Mouse (Mus musculus) MN1 (cell line): ENCODE results near the gene Frem1.

Experiments used
- DNase-seq: peaks from one replicate; pipeline ENCODE4 v3.0.0-alpha.2; 2016; ENCODE audit warnings: low spot score

Gene Frem1

DNA sequence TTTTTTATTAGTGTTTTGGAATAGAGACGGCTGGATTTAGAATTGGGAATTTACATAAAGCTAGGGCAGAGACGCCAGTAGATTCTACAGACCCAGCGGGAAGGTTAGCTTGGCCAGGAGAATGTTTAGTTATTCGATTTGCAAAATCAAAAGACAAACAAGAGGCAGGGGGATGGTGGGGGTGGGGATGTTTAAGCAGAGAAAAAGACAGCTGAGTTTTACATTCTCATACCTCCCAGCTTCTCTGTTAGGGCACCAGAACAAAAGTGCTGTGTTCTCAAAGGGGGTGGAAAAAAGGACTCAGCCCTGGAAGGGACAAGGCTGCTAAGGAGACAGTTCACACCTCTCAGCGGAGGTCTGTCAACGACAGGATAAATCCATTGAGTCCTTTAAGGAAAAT, 180.0 kb downstream of the Frem1 start:
- no peak for DNase-seq

DNA sequence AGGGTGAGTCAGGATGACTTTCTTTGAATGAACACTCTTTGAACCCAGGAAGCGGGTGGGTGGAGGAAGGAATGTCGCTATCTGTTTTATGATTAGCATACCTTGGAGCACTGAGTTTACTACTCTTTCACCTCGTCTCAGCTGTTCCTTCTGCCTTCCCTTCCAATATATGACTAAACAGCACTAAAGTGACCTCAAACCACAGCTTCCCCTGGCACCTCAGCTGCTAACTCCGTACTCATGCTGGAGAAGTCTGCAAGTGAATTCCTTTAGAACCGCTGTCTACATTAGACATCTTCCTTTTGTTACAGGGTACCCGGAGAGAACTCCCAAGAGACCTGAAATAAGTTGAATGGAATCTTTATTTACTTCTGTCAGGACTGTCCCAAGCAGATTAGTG, 181.2 kb downstream of the Frem1 start:
- DNase-seq: no peak

DNA sequence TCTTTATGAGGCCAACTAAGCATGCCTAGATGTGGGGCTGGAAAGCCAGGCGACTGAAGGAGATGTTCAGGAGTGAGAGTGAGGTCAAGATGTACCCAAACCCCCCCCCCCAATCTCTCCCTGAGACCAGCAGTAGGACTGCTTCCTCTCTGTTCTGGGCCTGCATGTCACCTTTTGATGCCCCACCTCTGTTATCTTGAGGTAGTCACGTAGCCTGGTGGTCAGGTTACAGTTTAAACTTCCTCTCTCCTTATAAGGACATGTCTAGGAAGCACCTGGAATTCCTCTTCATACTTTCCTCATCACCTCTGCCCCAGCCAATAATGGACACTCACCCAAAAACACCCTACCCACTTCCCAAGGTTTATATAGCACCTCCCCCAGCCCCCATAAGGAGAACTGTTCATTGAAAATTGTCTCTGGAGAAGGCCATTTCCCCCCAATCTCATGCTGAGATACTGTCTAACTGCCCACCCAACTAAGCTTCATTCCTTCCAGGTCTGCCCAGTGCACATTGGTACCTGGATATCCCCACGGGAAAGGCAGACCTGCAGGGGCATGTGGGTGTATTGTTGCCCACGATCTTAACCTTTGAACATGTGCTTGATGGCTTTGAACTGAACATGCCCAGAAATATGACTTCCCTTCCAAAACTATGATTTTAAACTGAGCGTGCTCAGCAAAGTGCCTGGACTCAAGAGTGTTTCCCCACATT, 184.3 kb downstream of the Frem1 start:
- no peak for DNase-seq

DNA sequence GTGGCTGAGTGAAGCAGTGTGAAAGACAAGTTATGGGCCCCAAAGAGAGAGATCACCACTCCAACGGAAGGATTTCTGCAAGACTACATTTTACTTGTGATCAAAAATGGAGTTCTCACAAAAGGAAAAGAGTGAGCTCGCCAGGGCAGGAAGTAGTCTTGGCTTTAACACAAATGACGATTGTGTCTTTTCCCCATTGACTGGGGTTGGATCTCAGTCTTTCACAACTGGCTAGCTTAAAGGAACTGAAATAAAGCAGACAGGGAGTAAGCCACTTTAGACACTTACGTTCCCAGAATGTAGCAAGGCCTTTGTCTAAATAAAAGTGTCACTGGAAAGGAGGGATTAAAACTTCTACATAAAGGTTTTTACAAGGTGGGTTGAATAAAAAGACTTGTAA, 185.0 kb downstream of the Frem1 start:
- no peak for DNase-seq

DNA sequence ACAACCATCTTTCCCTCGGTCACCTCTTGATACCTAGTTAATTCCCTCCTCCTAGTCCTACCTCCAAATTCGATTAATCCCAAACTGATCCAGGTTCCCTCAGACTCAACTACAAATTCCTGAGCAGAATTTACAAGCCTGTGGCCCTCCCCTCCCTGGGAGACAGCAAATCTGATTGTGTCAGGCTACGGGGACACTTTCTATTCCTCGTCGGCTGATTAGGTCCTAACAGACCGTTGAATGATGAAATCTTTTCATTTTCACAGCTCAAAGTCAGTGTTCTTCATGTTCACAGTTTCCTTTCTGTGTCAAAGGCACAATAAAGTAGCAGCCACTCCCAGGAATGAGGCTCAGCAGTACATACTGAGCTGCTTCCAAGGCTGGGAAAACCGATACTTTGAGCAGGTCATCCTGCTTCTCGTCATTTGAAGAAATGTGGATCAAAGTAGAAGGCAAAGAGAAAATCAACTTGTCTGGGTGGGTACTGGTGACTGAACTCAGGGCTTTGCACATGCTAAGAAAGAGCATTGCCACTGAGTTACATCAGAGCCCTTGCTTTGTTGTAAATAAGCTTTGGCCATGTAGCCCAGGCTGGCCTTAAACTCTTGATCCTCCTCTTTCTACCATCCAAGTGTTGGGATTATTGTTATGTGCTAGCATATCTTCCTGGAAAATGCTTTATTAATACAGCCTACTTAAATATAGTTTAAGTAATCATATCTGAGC, 187.0 kb downstream of the Frem1 start:
- DNase-seq: no peak

DNA sequence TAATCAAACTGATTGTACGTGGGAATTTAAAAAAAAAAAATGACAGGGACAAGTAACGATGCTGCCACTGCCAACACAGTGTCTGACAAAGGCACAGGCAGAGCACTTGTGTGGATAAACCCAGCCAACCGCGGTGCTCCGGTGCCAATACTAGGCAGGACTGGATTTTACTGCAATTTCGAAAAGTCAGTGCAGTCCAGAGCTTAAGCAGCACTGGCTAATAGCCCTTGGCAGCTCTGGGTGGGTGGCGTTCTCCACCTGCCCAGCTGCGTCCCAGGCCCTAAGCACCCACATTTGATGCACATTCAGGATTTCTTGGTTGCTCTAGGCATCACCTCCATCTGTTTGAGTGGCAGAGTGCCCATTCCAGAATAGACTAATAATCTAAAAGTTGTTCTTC, 188.8 kb downstream of the Frem1 start:
- no peak for DNase-seq

DNA sequence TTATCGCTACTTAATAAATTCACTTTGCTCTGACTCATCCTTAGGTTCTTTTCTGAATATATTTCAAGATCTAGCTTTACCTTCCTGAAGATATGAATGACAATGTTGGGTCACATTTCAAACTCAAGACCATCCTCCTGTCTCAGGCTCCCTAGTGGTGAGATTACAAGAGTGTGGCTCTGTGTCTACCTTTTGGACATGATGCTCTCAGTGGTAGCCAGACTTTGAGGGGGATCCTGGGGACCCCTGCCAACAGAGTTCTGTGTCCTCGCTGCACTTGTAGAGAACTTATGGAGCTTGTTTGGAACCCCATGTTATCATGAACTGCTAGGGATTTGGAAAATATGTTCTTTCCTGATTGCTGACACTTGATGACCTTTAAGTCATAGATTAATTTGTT, 190.7 kb downstream of the Frem1 start:
- no peak for DNase-seq

DNA sequence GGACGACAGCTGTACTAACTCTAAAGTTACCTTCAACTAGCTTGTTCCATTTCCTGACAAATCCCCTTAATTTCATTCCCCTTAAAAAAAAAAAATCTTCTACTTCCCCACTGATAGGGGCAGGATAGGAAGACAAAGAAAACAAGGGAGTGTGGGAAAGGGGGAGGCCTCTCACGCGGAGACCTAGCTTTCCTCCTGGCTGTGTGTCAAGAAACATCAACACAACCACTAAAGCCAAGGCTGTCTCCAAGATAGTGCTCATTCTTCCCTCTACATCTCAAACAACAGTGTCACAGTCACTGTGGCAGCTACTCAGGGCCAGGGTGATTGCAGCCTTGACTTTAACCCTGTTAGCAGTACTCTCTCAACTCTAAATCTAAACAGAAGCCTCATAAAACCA, 191.6 kb downstream of the Frem1 start:
- no peak for DNase-seq

DNA sequence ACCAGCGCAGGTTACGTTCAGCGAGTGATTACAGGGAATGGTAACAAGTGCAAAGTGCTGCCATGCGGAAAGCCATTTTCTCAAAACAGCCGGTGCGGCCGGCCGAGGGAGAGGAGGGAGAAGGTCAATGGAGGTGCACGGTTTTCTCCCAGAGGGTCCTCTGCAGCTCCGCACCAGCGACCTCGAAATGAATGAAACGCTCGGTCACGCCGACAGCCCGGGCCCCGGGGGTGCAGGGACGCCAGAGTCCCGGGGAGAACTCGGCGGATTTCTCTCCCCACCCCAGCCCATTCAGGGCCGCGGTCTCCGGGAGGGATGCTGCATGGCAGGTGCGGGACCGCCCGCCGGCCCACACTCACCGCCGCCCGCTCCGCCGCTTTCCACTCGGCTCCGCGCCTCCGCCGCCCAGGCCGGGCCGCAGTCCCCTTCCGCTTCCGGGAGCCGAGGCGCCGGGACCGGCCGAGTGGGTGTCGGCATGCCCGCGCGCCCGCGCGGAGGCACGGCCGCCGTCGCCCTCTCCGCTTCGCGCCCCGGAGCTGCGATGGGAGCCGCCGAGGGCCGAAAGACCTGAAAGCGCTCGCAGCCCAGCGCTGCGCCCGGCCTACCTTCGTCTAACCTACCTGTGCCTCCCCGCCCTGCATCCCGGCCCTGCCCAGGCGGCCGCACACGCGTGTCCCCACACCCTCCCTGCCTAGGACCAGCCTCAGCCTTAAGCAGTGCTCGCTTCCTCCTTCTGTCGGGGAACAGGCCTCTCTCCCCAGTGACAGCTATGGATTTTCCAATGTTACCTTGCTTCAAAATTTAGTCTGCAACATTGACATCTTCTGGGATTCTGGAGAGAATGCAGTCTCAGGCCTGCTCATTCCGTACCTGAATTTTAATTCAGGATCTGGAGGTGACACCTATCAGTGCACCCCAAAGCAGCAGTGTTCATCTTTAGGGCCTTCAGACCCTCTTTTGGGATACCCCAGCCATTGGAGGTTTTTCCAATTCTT, 192.7 kb downstream of the Frem1 start, which contains the start of gene Zdhhc21:
Zdhhc21 (minus strand) TSS at position 828 of the 995 bp plus-strand sequence.
- DNase-seq: peak; percentile 70

DNA sequence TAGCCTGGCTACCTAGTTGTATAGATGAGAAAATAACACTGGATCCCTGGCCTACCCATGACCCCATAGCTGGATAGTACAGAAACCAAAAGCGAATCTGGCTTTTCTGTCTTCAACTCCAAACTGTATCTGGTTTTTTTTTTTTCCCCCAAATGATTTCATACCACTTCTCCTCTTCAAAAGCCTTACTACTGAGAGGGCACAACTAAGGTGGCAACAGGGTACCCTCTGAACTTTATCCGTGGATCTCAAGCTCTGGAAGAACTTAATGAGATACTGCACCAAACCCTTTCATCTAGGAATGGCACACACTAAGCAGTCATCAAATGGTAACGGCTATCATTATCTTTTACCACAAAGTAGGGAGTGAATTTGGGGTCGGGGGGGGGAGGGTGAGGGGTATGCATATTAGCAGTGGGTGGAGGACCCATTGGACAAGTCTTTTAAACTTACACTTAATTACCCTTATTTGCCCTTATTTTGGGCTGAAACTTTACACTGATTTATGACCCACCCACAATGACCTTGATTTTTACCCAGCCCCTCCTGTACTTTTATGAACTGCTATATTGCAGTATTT, 193.6 kb downstream of the Frem1 start:
- no peak for DNase-seq

DNA sequence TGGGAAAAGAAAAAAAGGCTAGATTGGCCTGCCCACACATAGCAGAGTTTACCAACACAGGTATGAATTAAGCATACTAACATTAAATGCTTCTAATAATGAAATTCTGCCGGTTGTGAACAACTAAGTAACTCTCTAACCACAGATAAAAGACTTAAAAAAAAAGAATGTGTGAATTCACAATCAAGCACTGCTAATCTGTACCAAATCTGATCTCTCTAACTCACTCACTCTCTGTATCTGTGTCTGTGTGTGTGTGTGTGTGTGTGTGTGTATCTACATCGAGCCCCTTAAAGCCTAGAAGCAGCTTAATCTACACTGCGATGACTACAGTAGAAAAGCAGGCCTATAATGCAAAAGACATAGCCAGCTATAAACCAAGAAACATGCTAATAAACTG, 195.2 kb downstream of the Frem1 start:
- no peak for DNase-seq

DNA sequence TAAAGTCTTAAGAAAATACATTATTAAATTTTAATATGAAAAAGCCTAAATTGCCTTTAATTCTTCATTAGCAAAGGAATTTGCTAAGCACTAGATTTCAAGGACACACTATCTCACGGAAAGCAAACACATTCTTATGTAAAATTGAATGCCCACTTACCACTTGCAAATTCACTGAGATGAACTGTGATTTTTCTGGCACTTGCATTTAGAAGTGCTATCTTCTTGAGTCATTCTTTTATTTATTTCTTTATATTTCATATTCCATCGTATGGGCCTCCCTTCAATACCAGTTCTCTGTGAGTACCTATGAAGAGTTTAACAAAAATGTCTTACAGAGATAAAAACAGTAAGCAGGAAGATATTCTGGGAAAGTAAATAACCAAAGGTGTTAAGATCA, 198.3 kb downstream of the Frem1 start:
- DNase-seq: no peak

DNA sequence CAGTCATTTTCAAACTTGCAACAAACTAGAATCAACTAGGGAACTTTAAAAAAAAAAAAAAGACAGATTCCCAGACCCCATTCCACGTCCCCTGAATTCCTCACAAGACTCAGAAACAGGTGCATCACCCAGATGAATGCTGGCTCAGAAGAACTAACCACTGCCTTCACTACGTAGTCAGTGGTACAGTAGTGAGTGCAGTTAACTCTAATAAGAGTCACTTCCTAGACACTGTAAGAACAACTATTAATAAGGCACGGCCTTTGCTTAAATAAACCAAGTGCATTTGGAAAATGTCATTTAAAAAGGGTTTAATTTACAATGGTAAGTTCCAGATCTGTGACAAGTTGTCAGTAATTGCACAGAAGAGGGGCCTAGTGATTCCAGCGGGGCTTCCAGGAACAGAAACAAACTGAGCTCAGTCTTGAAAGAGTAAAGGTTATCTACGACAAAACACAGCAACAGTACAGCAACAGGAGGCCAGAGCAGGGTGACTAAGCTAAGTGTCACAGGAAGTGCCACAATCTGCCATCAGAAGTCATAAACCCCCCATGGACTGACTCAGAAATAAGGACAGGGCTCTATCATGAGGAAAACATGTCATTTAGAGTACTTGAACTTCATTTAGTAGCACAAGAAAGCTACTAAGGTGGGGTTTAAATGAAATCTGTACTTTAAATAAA, 203.4 kb downstream of the Frem1 start:
- peak; percentile 12 for DNase-seq
